Mouse (Mus musculus): Measurements from ENCODE around the gene Dcakd.

Dcakd gene

DNA sequence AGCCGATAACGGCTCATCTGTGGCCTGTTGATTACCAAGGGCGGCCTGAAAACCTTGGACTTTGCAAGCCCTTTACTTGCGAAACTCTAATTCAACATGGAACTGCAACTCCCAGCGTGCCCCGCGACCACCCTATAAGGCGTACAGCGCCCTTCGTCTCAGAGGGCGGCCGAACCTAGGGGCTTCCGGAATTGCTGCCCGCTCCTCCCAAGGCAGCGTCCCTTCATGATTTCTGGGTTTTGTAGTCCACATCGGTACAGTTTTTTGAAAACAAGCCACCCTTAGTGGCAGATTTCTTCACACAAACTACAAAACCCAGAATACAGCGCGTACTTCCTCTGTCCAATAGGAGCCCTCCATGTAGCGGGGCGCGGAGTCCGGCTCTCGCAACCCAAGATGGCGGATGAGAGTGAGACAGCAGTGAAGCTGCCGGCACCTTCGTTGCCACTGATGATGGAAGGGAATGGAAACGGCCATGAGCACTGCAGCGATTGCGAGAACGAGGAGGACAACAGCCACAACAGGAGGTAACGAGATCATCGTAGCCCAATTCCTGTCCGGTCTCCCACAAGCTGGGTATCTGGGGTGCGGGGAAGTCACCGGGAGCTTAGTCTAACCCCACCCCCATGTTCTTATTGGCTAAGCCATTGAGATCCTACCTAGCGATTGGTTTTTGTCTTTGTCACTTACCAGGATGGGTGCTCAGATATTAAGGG, at the start of gene Dcakd, which contains the start of gene Nmt1:
Gene Dcakd, minus strand, starts transcription at position 158 of the 716 bp plus-strand sequence.
Gene Nmt1, plus strand, starts transcription at position 15 of the 716 bp plus-strand sequence.
- DNase-seq = peak; percentile 97

DNA sequence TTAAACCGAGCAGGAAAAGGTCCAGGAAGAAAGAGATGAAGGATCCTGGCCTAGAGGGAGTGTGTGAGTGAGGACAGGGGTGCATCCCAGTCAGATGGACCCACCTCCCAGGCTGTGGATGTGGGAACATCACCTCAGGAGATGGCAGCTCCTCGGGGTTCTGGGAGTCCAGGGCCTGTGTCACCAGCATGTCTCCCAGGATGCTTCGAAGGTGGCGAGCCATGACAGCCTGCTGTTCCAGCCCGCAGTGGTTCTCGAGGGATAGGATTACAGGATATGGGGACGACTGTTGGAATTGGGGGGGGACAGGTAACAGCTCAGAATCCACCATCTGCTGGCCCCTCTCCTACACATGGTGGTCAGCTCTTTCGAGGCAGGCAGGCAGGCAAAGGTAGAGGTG, 48.4 kb upstream of the Dcakd start:
- DNase-seq = no peak

DNA sequence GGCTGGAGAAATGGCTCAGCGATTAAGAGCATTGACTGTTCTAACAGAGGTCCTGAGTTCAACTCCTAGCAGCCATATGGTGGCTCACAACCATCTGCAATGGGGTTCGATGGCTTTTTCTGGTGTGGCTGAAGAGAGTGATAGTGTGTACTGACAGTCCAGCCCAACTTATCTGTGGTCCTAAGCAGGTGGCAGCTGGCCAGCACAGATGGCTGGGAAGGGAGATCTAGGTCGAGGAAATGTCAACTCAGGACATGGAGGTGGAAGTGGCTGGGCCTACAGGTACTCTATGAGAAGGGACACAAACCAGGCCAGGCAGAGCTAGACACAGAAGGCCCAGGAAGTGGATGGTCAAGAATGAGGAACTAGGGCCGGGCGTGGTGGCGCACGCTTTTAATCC, 47.9 kb upstream of the Dcakd start:
- DNase-seq = no peak

DNA sequence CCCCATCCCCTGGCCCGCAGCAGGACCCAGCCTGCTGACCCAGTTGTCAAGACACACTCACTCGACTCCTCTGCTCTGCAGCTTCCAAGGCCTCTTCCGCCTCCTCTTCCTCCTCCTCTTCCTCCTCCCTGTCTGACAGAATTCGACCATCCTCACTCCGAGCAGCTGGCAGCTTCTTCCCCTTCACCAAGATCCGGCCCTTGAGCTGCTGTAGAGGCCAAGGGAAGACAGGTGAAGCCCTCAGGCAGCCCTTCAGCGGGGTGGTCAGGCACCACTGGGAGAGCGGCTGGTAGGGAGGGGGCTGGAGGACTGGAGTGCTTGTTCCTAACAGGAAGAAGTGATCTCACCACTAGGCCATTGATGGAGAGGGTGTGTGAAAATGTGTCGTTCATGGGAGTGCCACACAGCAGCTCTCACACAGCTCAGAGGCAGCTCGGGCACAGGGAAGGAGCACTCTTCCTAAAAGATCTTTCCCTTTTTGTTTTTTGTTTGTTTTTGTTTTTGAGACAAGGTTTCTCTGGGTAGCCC, 46.7 kb upstream of the Dcakd start:
- no peak for DNase-seq

DNA sequence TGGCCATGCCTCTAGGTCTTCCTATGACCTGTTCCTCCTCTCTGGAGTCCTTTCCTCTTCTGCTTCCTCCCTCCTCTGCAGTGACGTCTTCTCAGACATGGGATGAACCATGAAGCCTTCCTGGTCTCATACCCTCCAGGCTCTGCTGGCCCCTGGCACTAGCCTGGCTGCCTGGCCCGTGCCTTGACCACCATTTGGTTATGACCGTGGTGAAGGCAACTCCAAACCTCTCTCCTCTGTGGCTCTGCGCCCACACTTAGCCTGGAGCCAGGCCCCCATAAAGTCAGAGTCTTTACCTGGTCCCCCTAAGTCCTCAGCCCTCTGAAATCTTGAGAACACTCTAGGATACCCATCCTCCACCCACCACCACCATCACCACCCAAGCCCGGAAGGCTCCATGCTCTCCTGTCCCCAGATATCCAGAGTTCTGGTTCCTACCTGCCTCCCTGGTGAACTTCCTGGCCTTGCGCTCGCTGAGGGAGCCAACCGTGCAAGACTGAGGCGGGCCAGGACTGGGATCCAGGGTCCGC, 46.1 kb upstream of the Dcakd start:
- no peak for DNase-seq

DNA sequence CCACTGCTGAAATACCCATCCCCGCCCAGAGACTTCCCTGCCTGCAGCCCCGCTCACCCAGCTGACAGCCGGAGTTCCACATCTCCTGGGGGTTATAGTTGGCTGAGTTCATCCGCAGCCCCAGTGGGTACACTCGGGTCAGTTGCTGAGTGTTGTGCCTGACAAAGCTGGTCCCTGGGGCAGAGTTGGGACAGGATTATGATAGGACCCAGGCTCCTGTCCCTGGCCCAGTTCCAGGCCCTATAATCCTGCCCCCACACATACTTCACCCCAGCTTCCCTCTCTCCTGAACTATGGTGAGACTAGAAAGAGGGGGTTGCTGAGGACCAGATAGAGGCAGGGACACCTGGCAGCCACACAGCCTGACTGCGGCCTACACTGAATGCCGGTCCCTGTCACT, 45.5 kb upstream of the Dcakd start:
- DNase-seq = no peak

DNA sequence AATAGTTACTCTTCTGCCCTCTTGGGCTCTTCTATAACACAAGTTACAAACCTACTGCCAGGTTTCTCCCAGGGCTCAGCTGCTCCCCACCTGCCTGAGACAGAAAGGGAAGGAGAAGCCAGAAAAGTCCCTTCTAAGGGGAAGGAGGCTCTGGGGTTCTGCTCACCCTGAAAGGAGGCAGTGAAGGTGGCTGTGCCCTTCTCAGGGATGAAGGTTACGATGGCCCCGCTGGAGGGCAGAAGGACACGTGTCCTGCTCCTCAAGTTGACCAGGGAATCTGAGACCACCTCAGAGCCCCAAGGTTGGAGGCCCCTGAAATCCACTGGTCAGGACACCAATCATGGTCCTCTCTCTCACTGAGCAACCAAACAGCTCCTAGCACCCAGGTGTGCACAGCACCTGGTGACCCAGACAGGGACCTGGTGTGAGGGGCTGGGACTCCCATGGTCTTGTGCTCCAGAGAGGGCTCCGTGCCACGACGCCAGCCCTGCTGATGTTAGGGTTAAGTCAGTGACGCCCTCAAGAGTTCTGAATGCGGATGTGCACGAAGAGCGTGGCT, 42.3 kb upstream of the Dcakd start:
- no peak for DNase-seq

DNA sequence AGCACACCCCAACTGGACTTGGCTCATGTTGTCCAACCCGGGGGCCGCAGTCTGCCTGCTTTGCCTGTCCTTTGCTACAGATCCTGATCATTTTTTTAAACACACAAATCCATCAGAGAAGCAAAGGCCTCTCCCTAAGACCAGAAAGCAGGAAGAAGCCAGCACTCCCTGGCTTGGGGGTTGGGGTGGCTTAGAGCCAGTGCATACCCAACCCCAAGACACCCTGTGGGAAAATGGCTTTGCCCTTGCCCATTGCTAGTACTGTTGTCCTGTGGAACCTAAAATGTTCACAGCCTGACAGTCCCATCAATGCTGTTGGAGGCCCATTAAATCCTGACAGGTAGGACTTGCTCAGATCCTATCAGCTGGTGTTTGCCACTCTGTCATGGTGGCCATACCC, 41.6 kb upstream of the Dcakd start:
- DNase-seq = no peak

DNA sequence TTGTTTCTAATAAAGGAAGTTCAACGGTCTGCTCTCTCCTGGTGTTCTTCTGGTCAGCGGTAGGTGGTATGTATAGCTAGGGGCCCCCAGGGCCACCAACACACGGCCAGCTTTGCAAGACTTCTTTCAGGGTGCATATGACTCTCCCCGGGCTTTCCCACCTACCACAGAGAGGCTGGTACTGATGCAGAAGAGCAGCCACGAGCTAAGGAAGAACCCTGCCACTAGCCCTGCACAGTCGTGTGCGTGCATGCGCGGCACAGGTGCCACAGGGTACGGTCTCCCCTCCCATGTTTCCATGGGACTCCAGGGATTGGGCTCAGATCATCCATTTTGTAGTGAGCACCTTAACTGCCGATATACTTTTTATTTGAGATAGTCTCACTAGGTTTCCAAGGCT, 40.8 kb upstream of the Dcakd start:
- DNase-seq = no peak

DNA sequence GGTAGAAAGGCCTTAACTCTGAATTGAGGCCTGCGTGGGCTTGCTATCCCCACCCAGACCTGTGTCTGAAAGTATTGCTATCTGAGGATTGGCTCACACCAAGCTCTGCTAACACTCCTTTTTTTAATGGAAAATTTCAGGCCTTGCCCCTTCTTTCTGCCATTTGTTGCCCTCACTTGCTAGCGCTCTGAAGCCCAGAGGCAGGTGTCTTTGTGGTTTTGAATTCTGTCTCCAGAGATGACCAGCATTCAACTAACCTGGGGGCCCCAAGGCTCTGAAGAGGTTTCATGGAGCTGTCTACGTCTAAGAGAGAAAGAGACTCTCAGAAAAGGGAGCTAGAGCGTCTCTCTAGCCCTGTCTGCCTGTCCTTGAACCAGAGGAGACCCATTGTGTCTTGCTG, 40.1 kb upstream of the Dcakd start:
- DNase-seq = no peak

DNA sequence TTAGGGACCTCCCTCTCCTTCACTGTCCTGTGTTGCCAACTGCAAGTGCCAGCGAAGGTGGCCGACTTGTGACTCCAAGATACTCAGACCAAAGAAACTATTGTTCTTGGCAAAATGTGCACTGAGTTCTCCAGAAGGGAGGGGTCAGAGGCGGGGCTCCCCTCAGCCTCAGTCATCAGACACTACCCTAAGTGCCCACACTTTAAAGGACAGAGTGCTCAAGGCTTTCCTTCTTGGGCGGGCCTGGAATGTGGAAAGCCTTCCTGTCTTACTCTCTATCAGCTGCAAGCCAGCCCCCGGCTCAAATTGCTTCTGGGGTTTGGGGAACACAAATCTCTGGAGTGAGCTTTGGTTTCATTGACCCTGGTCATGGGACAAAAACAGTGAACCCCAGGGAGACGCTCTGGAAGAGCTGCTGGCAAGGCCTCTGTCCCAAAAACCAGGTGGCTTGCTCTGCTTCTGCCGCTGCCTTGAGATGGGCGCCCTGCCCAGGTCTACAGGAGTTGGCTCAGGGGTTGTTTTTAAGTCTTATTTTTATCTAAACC, 39.4 kb upstream of the Dcakd start:
- DNase-seq = no peak

DNA sequence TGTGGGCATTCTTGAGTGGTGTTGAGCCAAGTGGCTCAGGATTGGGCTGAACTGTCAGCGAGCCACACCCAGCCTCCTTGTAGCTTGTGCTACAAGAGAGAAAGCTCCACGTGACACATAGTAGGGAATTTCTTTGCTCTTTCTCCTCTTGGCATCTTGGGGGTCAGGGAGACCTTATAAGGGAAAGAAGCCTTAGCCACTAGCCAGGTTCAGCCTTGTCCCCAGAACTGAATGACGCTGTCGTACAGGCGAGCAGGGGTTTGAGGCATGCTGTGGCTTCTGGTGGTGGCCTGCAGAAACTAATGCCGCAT, 38.9 kb upstream of the Dcakd start:
- DNase-seq = no peak

DNA sequence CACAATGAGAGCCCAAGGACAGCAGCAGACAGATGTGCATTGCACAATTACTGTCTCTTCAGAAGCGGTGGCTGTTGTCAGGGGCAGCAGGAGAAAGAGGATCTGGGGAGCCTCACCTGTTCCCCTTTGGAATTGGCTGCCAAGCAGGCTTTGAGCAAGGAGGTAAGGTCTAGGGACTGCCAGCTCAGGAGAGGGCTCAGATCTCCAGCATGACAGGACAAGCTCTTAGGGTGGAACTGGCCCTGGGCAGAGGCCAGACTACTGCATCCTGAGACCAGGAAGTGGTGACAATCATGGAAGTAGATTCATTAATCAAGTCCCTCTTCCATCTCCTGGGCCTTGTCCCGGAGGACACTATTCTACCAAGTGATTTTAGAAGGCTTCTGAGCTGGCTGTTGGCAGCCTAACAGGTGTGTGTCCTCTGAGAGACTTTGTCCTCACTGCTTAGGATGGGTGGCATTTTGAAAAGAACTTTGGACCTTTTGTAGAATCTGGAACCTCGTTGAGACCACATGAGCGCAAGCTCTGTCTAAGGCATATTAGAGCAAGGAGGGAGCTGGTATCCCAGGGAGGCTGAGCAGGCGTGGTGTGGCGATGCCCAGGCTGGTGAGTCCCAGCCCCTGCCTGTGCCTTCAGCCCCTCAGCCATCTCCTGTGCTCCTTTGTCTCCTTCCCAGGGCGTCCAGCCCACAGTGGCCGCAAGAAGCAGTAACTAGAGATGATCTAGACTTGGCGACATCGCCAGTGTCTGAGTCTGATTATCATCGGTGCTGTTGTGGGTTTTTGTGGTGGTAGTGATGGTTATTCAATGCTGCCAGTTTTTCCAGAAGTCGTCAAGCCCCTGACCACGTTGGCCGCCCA, 38.3 kb upstream of the Dcakd start:
- DNase-seq = no peak

DNA sequence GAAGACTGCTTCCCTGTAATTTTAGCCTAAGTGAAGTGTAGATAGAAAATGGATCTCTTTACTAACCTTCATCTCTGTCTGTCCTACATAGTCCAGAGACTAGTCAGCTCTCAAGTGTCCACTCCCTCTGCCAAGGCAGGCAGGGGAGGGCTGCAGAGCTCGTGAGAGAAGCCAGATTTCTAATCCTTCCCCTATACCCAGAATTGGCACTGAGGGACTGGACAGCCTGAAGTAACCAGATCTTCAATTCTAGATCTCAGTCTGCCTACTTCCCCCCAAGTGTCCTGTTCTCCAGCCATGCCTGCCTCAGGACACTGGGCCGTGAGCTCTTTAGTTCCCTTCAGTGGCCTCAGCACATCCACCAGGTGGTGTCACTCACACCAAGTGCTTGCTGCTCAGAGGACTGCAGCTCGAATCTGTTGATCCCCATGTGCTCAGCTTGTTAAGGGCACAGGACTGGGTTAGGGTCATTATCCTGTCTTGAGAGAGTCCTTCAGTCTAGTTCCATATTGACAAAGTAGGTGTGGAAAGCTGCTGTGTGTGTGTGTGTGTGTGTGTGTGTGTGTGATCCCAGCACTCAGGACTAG, 30.5 kb upstream of the Dcakd start:
- DNase-seq = no peak

DNA sequence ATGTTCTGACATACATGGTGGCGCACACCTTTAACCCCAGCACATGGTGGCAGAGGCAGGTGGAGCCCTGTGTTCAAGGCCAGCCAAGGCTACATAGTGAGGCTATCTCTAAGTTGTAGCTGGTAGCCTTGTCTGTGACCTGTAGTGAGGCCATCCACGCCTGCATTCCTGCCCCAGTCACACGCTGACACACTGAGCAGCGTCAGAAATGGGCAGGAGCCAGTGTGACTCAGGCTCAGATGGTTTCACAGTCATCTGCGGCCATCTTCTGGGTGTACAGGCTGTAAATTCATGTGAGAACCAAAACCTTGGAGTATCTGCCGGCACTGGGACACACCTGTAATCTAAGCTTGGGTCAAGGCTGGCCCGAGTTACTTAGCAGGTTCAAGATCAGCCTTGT, 28.5 kb upstream of the Dcakd start:
- DNase-seq = no peak

DNA sequence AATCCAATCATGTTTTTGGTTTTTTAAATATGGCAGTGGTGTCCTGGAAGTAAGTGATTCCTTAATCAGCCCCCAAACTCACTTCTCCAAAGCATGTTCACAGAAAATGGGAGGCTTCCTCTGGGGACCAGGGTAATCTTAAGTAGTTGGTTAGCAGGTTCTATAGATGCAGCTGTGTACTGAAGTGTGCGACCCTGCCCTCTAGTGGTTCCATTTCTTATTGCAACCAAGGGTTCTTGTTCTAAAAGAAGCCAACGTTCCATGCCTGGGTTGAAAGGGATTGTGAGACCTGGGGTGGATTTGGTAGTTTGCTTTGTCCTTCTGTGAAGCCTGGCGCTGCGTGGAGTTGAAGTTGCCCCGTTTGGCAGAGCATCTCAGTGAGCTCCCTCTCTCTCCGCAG, 26.7 kb upstream of the Dcakd start:
- peak; percentile 82 for DNase-seq

DNA sequence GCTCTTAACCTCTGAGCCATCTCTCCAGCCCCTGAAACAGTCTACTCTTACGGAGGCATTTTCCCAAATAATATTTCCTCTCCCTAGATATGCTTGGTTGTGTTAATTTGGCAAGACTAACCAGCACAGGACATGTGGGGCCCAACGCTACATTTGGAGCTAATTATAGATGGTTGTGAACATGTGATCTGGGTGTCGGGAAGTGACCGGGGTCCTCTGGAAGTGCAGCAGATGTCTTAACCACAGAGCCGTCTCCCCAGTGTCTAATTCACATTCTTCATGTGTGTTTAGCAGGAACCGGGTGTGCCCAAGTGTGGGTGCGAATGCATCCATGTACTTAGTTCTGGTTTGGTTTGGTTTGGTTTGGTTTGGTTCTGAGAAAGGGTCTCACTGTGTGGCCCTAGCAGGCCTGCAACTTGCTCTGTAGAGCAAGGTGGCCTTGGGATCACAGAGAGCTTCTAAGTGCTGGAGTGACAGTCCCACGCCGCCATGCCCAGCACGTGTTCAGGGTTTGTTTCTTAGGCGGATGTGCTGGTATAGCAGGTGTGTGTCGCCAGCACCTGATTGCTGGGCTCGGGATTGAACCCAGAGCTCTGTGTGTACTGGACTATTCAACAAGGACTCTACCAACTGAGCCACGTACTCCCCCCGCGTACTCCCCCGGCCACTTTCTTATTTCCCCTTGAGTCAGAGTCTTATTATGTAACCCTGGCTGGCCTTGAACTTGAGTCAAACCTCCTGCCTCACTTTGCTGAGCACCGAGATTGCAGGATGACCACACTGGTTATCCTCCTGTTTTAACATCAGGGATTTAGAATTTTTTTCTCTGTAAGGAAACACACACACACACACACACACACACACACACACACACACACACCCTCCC, 25.3 kb upstream of the Dcakd start:
- no peak for DNase-seq

DNA sequence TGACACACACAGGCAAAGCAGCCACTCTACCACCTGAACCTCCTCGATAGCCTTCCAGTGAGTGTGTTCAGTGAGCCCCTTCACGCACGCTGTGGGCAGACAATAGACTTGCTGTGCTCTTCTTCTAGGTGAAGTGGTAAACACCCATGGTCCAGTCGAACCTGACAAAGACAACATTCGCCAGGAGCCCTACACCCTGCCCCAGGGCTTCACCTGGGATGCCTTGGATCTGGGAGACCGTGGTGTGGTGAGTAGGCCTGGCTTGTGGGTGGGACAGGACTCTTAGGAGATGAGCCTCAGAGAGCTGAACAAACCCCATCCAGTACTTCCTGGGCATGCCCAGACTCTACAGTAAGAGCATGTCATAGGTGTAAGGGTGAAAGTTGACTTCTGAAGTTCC, 23.9 kb upstream of the Dcakd start:
- no peak for DNase-seq

DNA sequence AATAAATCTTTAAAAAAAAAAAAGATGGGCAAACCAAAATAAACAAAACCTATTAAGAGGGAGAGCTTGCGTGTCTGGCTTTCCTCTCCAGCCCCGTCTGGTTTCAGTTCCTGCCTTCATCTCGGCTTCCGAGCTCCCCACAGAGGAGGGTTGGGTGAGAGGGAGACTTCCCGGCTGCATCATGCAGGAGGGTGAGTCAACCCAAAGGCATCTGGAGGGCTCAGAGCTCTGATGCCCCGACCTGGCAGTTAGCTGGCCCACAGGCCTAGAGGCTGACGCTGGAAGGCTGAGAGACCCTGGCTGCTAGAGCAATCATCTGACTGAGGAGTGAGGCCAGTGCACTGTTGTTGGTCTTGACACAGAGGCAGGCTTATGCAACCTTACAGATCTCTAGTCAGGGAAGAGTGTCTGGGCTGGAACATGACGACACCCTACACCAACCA, 23.1 kb upstream of the Dcakd start:
- DNase-seq = no peak

DNA sequence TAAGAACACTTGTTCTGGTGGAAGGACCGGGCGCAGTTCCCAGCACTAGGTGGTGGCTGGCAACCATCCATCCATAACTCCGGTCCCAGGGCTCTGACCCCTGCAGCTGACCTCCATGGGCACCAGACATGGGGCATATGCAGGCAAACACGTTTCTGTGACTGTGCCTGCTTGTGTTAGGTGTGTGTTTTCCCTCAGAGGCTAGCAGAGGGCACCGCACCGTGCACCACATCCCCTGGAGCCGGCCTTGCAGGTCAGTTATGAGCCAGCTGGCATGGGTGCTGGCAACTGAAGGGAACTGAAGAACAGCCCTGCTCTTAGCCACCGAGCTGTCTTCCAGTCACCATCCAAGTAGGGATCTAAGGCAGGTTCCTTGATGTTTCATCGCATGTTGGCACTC, 22.0 kb upstream of the Dcakd start:
- no peak for DNase-seq

DNA sequence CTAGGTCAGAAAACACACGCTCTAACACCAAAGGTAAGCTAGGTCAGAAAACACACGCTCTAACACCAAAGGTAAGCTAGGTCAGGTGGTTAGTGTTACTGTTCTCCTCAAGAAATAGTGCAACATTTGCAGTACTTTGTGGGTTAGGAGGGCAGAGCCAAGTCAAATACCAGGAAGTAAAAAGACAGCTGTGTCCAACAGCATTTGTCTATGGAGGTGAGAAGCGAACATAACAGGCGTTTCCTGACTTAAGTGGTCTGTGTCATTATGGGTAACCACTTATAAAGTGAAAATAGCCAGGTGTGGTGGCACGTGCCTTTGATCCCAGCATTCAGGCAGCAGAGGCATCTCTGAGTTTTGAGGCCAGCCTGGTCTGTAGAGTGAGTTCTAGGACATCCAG, 21.5 kb upstream of the Dcakd start:
- no peak for DNase-seq

DNA sequence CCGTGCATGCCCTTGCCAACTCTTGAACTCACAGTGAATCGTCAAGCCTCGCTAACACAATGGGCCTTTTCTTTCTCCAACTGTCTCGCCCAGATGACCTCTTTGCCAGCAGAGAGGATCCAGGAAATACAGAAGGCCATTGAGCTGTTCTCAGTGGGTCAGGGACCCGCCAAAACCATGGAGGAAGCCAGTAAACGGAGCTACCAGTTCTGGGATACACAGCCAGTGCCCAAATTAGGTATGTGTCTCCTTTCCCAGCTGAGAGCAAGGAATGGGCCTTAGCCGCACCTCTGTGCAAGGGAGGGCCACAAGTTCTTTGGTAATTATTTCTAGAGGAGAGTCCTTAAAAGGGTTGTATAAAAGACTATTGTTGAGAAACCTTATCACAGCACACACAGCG, 18.2 kb upstream of the Dcakd start:
- no peak for DNase-seq

Measured in embryo, embryonic 11 days (tissue).